Mouse (Mus musculus) liver, embryonic 11.5 days (tissue): ENCODE data around the gene Iqsec1. TPM values are rescaled to one million over a fixed set of nuclear protein-coding genes. Genes with fewer than 3 reads are reported as not detected.

Source experiments
- ATAC-seq: fragments of 200-750 bp; cut with Nextera tagmentation; replicated peaks from 2 replicates; pipeline ENCODE4 v1.8.0; 2017; ENCODE audit warnings: moderate number of reproducible peaks, mild to moderate bottlenecking, moderate TSS enrichment, moderate library complexity; ENCODE audit not compliant: low FRiP score
- DNase-seq: peaks from one replicate; pipeline ENCODE4 v3.0.0-alpha.2; 2017; ENCODE audit warnings: low spot score
- H3K27ac ChIP-seq: fragments of 300-500 bp; sonication (generic); 2 replicates; pipeline ENCODE4 v1.5.1; 2014; ENCODE audit warnings: mild to moderate bottlenecking, low read depth, low read length, control low read depth
- H3K27me3 ChIP-seq: fragments of 300-500 bp; sonication (generic); replicated peaks from 2 replicates; pipeline ENCODE4 v1.6.1; 2014; ENCODE audit warnings: low read length, mixed read lengths; ENCODE audit not compliant: control insufficient read depth, insufficient read depth
- H3K36me3 ChIP-seq: fragments of 300-500 bp; sonication (generic); 2 replicates; pipeline ENCODE4 v1.6.1; 2014; ENCODE audit warnings: mild to moderate bottlenecking, low read length, moderate library complexity, mixed read lengths; ENCODE audit not compliant: control insufficient read depth, insufficient read depth
- H3K4me1 ChIP-seq: fragments of 300-500 bp; sonication (generic); replicated peaks from 2 replicates; pipeline ENCODE4 v1.6.1; 2014; ENCODE audit warnings: low read length, mixed read lengths; ENCODE audit not compliant: control insufficient read depth, insufficient read depth
- H3K4me2 ChIP-seq: fragments of 300-500 bp; sonication (generic); 2 replicates; pipeline ENCODE4 v1.6.1; 2014; ENCODE audit warnings: mild to moderate bottlenecking, control low read depth, moderate library complexity
- H3K4me3 ChIP-seq: fragments of 300-500 bp; sonication (generic); 2 replicates; pipeline ENCODE4 v1.5.1; 2014; ENCODE audit warnings: low read depth, low read length, control low read depth
- H3K9ac ChIP-seq: fragments of 300-500 bp; sonication (generic); 2 replicates; pipeline ENCODE4 v1.6.1; 2014; ENCODE audit warnings: low read depth, low read length, control low read depth
- H3K9me3 ChIP-seq: fragments of 300-500 bp; sonication (generic); 2 replicates; pipeline ENCODE4 v1.6.1; 2016; ENCODE audit warnings: low read length, inconsistent platforms, mixed read lengths; ENCODE audit not compliant: control insufficient read depth
- WGBS: fragments of 180-500 bp; shearing (Covaris S2); extraction: QIAGEN DNeasy Blood & Tissue Kit; methylation state at CpG from one replicate; pipeline ENCODE4 v1.1.7; 2014; 5-methylcytosine and 5-hydroxymethylcytosine counted together
- polyA plus RNA-seq: library from polyadenylated mRNA; unstranded; fragments of >200 nt; fragmentation: Nextera tagmentation; extraction: Ambion mirVana; gene quantifications from 2 replicates; pipeline ENCODE4 v1.2.1, GENCODE M21; 2014

The Iqsec1 gene
- polyA plus RNA-seq, 1 experiment from 2014 or later, result 9.1 TPM

DNA sequence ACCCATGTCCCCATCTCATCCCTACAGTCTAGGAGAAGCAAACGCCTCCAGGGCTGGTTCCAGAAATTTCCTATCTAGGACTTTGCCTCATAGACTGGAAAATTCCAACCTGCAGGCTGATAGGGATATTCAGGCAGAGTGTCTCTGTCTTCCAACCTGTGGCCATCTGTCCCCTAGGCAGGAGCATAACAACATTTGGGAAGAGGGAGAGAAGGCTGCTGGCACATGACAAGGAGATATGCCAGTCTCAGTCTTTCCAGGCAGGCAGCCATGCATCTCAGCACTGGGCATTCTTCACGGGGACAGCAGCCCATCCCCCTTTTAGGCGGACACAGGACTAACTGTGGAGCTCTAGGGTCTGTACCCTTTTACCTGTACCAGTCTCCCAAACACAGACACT is 176.4 kb downstream of the Iqsec1 start:
- peaks cover 14% of the 10 kb centered on the region for H3K27me3 ChIP-seq
- H3K4me1 ChIP-seq, result no peaks in the 10 kb centered on the region; the same call in 1 of the 2 replicates

DNA sequence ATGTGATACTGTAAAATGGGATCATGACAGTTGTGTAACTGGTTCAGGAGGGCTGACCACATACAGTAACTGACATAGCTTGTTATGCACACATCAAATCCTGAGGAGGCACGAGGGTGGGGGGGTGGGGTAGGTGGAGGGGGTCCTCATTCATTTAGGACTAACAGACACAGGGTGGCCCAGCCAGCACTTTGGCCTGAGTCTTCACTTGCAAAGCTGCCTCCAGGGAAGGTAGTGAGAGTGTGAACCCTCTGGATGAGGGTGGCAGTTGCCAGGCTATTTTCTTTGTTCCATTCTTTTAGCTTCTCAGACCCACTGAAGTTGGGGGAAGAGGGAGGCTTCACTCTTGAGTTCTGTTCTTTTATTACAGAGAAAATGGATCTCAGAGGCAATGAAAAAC is 177.9 kb downstream of the Iqsec1 start:
- no peak overlapping the region for H3K9ac ChIP-seq
- no peak for ATAC-seq
- no peaks in the 10 kb centered on the region for H3K9me3 ChIP-seq
- peaks cover 14% of the 10 kb centered on the region for H3K27me3 ChIP-seq
- no peak for DNase-seq
- H3K4me3 ChIP-seq, result no peak overlapping the region
- 30% methylated on average over 1 of the region's 1 CpGs for WGBS
- no peaks in the 10 kb centered on the region for H3K36me3 ChIP-seq
- H3K4me2 ChIP-seq, result no peak overlapping the region
- no peak overlapping the region for H3K27ac ChIP-seq
- H3K4me1 ChIP-seq, result no peaks in the 10 kb centered on the region; the same call in 1 of the 2 replicates

More for the DNA sequence above, 176.4 kb downstream of the Iqsec1 start:
- Histone ChIP-seq H3K4me2 (no peak overlapping the region), H3K36me3 (no peaks in the 10 kb centered on the region), H3K4me3 (no peak overlapping the region), H3K9me3 (no peaks in the 10 kb centered on the region), H3K9ac (no peak overlapping the region), H3K27ac (no peak overlapping the region)
- WGBS, result 62% methylated on average over 3 of the region's 3 CpGs
- ATAC-seq, result no peak
- DNase-seq, result no peak

DNA sequence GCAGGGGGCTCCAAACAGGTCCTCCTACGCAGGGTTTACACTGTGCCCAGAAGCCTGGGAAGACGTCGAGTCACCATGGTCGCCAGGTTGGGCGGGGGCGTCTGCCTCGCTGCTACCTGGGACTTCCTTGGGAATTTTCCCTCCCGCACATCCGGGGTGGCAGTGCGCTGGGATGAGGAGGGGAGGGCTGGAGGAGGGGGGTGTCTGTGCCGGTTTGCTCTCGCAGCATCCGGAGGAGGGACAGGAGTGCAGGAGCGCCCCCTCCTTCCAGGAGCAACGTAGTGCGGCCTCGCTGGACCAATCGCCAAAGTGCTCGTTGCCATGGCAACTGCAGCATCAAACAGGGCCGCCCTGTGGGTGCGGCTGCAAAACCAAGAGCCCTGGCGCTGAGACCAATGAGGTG is 178.5 kb downstream of the Iqsec1 start:
- Histone ChIP-seq H3K4me3 (no peak overlapping the region), H3K4me1 (no peaks in the 10 kb centered on the region; the same call in 1 of the 2 replicates), H3K4me2 (no peak overlapping the region)

DNA sequence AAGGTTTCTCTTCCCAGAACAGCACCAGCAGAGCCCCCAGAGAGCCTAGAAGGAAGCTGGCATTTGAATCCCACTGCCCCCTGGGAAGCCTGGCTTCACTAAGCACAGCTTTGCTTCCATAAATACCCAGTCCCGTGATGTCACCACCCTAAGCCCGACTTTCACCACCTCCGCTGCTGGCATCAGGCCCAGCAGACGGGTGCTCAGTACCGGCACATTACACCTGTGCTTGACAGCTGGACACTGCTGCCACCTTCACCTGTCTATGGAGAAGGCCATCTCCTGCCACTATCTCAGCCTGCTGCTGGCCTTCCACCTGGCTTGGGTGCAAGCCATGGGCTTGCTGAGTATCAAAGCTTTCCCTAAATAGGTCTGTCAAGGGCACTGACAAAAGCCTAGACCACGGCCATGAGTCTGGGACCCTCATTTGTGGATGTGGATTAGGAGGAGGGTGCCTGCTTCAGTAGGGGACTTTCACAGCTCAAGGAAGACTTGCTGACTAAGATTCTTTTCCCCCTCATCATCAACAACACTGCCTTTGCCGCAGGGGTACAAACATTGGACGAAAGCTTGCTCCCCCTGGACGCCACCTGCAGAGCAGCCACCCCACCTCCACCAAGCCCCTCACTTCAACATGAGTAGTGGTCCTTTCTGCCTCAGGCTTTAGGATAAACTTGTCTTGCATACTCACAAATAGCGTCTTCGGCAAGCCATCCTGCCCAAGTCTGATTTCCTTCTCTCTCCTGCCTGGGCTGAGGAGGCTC is 179.2 kb downstream of the Iqsec1 start:
- 69% methylated on average over 11 of the region's 11 CpGs for WGBS
- Histone ChIP-seq H3K9me3 (no peaks in the 10 kb centered on the region), H3K27ac (no peak overlapping the region), H3K36me3 (no peaks in the 10 kb centered on the region), H3K4me2 (no peak overlapping the region), H3K9ac (no peak overlapping the region), H3K4me1 (no peaks in the 10 kb centered on the region; the same call in 1 of the 2 replicates), H3K27me3 (peaks cover 14% of the 10 kb centered on the region), H3K4me3 (no peak overlapping the region)
- no peak for DNase-seq
- no peak for ATAC-seq

More for the DNA sequence above, 178.5 kb downstream of the Iqsec1 start:
- ATAC-seq (peak; percentile 32; the same call in 1 of the 2 replicates), DNase-seq (peak; percentile 48)
- no peak overlapping the region for H3K9ac ChIP-seq
- H3K9me3 ChIP-seq, result no peaks in the 10 kb centered on the region
- peaks cover 14% of the 10 kb centered on the region for H3K27me3 ChIP-seq
- H3K36me3 ChIP-seq, result no peaks in the 10 kb centered on the region
- WGBS, result 3% methylated on average over 21 of the region's 22 CpGs
- no peak overlapping the region for H3K27ac ChIP-seq

DNA sequence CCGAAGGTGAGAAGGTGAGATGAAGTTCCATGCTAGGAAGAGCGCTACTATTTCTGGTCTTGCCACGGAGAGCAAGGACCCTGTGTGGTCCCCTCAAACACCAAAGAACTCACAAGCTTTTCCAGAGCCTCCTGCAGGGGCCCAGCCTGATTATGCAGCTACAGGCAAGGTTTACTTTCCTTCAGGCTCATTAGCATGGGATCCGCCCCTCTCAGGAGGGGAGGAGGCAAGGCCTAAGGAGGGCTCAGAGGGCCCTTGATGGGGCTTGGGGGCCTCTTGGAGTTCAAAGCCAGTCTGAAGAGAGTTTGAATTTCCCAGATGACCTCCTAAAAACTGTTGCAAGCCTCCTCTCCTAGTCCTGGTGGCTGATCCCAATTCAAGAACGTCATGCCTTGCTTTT is 179.9 kb downstream of the Iqsec1 start:
- Histone ChIP-seq H3K4me1 (no peaks in the 10 kb centered on the region; the same call in 1 of the 2 replicates), H3K36me3 (no peaks in the 10 kb centered on the region), H3K4me3 (no peak overlapping the region), H3K9me3 (no peaks in the 10 kb centered on the region), H3K9ac (no peak overlapping the region), H3K27me3 (peaks cover 14% of the 10 kb centered on the region), H3K27ac (no peak overlapping the region), H3K4me2 (no peak overlapping the region)
- WGBS, result 20% methylated on average over 5 of the region's 5 CpGs
- ATAC-seq, result no peak
- no peak for DNase-seq

DNA sequence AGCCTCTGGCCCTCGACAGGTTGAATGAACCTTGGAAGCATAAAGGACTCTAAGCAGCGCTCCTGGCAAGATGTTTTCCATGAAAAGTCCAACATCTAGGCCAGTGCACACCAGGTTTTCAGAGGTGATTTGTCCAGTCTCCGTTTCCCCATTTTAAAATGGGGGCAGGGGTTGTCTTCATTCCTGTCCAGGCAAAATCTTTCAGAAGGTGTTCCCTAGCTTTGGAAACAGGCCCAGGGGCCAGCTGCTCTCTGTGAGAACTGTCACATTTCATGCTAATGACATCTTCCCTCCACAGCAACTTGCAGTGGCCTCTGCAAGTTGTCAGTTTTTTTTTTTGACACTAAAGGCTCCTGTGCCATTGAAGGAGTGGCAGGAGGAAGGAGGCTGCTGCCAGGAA is 180.4 kb downstream of the Iqsec1 start:
- no peaks in the 10 kb centered on the region; the same call in 1 of the 2 replicates for H3K4me1 ChIP-seq
- 73% methylated on average over 3 of the region's 3 CpGs for WGBS
- no peaks in the 10 kb centered on the region for H3K36me3 ChIP-seq
- DNase-seq, result no peak
- H3K9me3 ChIP-seq, result no peaks in the 10 kb centered on the region
- no peak overlapping the region for H3K27ac ChIP-seq
- no peak for ATAC-seq
- peaks cover 14% of the 10 kb centered on the region for H3K27me3 ChIP-seq
- no peak overlapping the region for H3K9ac ChIP-seq
- no peak overlapping the region for H3K4me2 ChIP-seq
- H3K4me3 ChIP-seq, result no peak overlapping the region

DNA sequence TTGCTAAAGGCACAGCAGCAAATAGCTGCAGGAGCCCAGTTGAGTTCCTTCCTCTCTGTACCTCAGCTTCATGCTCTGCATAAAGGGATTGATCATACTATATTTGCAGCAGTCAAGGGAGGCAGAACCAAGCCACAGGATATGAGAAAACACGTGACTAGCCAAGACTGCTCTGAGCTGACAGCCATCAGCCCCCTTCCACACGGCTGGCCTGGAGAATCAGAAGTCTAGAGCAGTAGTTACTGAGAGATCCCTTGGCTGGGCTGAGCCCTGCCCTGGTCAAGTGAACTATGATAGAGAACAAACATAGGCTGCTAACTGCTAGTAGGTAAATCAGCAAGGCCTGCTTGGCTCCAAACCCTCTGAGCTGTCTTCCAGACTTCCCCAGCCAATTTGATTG is 180.9 kb downstream of the Iqsec1 start:
- DNase-seq (no peak), ATAC-seq (no peak)
- no peak overlapping the region for H3K27ac ChIP-seq
- H3K4me3 ChIP-seq, result no peak overlapping the region
- H3K4me1 ChIP-seq, result no peaks in the 10 kb centered on the region; the same call in 1 of the 2 replicates
- H3K9ac ChIP-seq, result no peak overlapping the region
- H3K4me2 ChIP-seq, result no peak overlapping the region
- H3K9me3 ChIP-seq, result no peaks in the 10 kb centered on the region
- peaks cover 14% of the 10 kb centered on the region for H3K27me3 ChIP-seq
- no peaks in the 10 kb centered on the region for H3K36me3 ChIP-seq
- 46% methylated on average over 2 of the region's 2 CpGs for WGBS

DNA sequence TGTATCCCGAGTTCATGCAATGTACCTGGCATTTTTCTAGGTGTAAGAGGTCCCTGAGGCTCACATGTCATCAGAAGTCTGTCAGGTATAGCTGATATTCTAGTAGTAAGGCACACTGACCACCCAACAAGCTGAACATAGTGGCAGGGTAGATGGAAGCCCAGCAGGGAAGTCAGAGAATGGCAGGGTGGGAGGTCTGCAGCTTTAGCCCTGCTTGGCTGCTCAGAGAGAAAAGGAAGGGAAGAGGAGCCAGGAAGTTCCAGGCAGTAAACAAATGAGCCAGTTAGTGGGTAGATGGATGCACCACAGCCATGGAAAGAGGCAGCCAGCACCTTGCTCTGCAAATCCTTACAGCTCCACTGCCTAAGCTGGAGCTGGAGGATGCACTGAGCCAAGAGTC is 181.7 kb downstream of the Iqsec1 start:
- 79% methylated on average over 1 of the region's 1 CpGs for WGBS
- DNase-seq (no peak), ATAC-seq (no peak)
- Histone ChIP-seq H3K4me1 (no peaks in the 10 kb centered on the region; the same call in 1 of the 2 replicates), H3K27me3 (peaks cover 14% of the 10 kb centered on the region), H3K36me3 (no peaks in the 10 kb centered on the region), H3K9me3 (no peaks in the 10 kb centered on the region), H3K27ac (no peak overlapping the region), H3K9ac (no peak overlapping the region), H3K4me3 (no peak overlapping the region), H3K4me2 (no peak overlapping the region)

DNA sequence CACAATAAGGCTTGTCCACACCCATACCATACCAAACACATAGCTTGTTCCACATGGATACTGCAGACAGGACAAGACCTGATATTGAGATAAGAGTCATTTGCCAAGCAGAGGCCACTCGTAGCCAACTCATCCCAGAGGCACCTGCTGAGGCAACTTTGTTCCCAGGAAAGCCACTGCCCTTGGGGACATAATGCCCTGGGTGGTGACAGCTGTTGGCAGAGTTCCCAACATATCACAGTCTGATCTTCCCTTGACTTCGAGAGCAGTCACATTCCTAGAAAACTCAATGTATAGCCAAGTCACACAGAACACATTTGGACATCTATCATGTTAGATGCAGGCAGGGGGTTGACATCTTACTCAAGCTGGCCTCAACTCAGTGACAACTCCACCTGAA is 183.4 kb downstream of the Iqsec1 start:
- H3K27me3 ChIP-seq, result peaks cover 11% of the 10 kb centered on the region; the same call in 1 of the 2 replicates
- no peaks in the 10 kb centered on the region; the same call in 1 of the 2 replicates for H3K4me1 ChIP-seq
- H3K9me3 ChIP-seq, result no peaks in the 10 kb centered on the region
- no peak for DNase-seq
- H3K9ac ChIP-seq, result no peak overlapping the region
- H3K4me3 ChIP-seq, result no peak overlapping the region
- no peaks in the 10 kb centered on the region for H3K36me3 ChIP-seq
- ATAC-seq, result no peak
- H3K27ac ChIP-seq, result no peak overlapping the region
- no peak overlapping the region for H3K4me2 ChIP-seq
- 61% methylated on average over 2 of the region's 2 CpGs for WGBS
